Mouse (Mus musculus): ENCODE data around the gene Rapsn.
"Not testable (repeated sequence)": the region's sequence is repeated elsewhere in the genome, so short reads cannot be mapped to it uniquely, and the experiment has no call there.

The Rapsn gene

GRCm38 (mm10) chr2:91035385-91035784 lies at the start of gene Rapsn:
Gene Rapsn (plus strand): TSS chr2:91035620.
- peak; percentile 59 for DNase-seq (ENCODE audit: low spot score)

- no peak for DNase-seq (ENCODE audit: low spot score)
These were observed 49.4 kb upstream of the Rapsn start for GRCm38 (mm10) chr2:90986055-90986454.

- no peak for DNase-seq (ENCODE audit: low spot score)
These were observed 26.9 kb upstream of the Rapsn start for GRCm38 (mm10) chr2:91008536-91008935.

GRCm38 (mm10) chr2:91013881-91014280 lies 21.5 kb upstream of the Rapsn start:
- DNase-seq (ENCODE audit: low spot score), result no peak

- DNase-seq (ENCODE audit: low spot score), result no peak
These were observed 20.0 kb upstream of the Rapsn start for GRCm38 (mm10) chr2:91015386-91015785.

- peak; percentile 10 for DNase-seq (ENCODE audit: low spot score)
These were observed 17.2 kb upstream of the Rapsn start for GRCm38 (mm10) chr2:91018061-91018788.

GRCm38 (mm10) chr2:91019911-91020310 lies 15.5 kb upstream of the Rapsn start:
- DNase-seq (ENCODE audit: low spot score), result no peak

- DNase-seq (ENCODE audit: low spot score), result not testable (repeated sequence)
These were observed 13.2 kb upstream of the Rapsn start for GRCm38 (mm10) chr2:91022266-91022665.

- DNase-seq (ENCODE audit: low spot score), result no peak
These were observed 12.3 kb upstream of the Rapsn start for GRCm38 (mm10) chr2:91023131-91023530.

- no peak for DNase-seq (ENCODE audit: low spot score)
These were observed 11.5 kb upstream of the Rapsn start for GRCm38 (mm10) chr2:91023956-91024355.

GRCm38 (mm10) chr2:91025081-91025516 lies 10.3 kb upstream of the Rapsn start:
- DNase-seq (ENCODE audit: low spot score), result no peak

GRCm38 (mm10) chr2:91026491-91026890 lies 8.9 kb upstream of the Rapsn start:
- no peak for DNase-seq (ENCODE audit: low spot score)

GRCm38 (mm10) chr2:91027391-91028214 lies 7.8 kb upstream of the Rapsn start:
- peak; percentile 31 for DNase-seq (ENCODE audit: low spot score)

GRCm38 (mm10) chr2:91031216-91031615 lies 4.2 kb upstream of the Rapsn start:
- no peak for DNase-seq (ENCODE audit: low spot score)

- DNase-seq (ENCODE audit: low spot score), result no peak
These were observed 2.4 kb upstream of the Rapsn start for GRCm38 (mm10) chr2:91033000-91033399.

- no peak for DNase-seq (ENCODE audit: low spot score)
These were observed 6.4 kb downstream of the Rapsn start for GRCm38 (mm10) chr2:91041786-91042185.

- no peak for DNase-seq (ENCODE audit: low spot score)
These were observed 7.4 kb downstream of the Rapsn start for GRCm38 (mm10) chr2:91042651-91043398.

GRCm38 (mm10) chr2:91044727-91045126 lies 9.3 kb downstream of the Rapsn start:
- no peak for DNase-seq (ENCODE audit: low spot score)

GRCm38 (mm10) chr2:91045805-91046204 lies 10.4 kb downstream of the Rapsn start:
- DNase-seq (ENCODE audit: low spot score), result not testable (repeated sequence)

- DNase-seq (ENCODE audit: low spot score), result no peak
These were observed 11.9 kb downstream of the Rapsn start for GRCm38 (mm10) chr2:91047359-91047758.

GRCm38 (mm10) chr2:91051917-91052316 lies 16.5 kb downstream of the Rapsn start:
- no peak for DNase-seq (ENCODE audit: low spot score)

GRCm38 (mm10) chr2:91052752-91053151 lies 17.3 kb downstream of the Rapsn start:
- DNase-seq (ENCODE audit: low spot score), result no peak
